Mouse (Mus musculus) heart, postnatal 10 days (tissue): ENCODE data around the gene Cers1. TPM values are rescaled to one million over a fixed set of nuclear protein-coding genes. Genes with fewer than 3 reads are reported as not detected.

Source experiments
- DNase-seq, 2 experiments: peaks; one replicate each; pipeline ENCODE4 v3.0.0; 2021
- intact Hi-C: fragments of 180-260 bp; cut with DNase I; formaldehyde crosslinking; loops from one replicate; pipeline ENCODE4 v1.15.1; 2025
- total RNA-seq, 2 experiments: library from RNA; stranded (reverse); gene quantifications; 2 replicates each; pipeline ENCODE4 v1.2.3; 2021

Cers1 gene
- total RNA-seq, 2 experiments from 2014 or later, result 0.57 to 0.67 TPM

DNA sequence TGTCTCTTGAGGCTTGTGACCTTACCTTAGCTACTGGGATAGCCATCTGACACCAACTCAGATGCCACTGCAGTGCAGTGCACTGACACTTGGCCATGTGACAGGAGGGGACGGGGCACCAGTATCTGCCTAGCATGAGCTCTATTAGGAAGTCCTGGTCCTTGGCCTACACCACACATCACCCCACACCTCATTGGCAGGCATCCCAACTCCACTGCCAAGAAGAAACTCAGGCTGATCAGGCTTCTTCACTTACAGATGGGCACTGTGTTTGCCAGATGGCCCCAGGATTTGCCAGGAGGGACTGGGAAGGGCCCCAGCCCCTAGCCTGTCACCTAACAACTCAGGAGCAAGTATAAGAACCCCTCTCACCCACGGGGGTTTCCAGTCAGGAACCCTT is 2.2 kb upstream of the Cers1 start:
- DNase-seq, result no peak
- intact Hi-C loops, result no loop called here

DNA sequence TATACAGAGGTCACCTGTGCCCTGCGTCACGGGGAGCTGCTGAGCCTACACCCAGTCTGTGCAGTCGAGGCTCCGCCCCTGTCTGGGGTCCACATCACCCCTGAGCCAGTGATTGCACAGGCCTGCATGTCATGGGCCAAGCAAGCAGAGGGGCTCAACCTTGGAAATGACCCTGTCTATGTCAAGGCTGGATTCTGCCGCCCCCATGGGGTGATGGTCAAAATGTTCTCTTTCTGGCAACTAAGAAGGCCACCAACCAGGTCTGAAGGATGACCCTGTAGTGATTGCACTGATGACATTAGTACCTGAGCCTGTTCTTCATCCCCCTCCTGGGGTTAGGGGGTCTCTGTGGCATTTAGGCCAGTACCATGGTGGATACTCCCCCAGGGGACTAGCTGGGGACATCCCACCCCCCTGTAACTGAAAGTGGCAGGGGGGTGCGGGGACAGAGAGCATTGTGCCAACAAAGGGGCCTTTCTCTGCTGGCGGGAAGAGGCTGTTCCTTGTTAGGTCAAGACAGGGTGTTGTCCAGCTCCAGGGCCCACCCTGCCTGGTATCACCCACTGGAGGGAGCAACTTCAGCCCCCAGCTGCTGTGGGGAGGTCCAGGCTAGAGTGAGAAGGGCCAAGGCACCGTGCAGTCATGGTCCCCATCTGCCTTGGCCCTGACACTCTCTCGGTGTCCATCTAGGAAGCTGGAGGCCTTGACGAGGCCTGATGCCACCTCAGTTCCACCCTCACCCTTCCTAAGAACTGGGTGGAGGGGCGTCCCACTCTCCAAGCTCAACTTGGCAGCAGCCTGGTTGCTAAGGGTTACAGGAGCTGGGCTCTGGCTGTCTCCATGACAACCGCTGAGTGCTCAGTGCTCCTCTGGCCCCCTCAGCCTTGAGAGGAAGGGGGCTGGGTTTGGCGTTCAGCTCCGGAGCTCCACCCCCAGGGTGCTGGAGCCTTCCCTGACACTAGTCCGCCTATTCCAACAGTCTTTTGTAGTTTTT is 1.2 kb downstream of the Cers1 start:
- intact Hi-C loops, result loop anchor here (5.0 kb wide), 1 partner anchor 135 kb away; no protein-coding TSS in a partner anchor

DNA sequence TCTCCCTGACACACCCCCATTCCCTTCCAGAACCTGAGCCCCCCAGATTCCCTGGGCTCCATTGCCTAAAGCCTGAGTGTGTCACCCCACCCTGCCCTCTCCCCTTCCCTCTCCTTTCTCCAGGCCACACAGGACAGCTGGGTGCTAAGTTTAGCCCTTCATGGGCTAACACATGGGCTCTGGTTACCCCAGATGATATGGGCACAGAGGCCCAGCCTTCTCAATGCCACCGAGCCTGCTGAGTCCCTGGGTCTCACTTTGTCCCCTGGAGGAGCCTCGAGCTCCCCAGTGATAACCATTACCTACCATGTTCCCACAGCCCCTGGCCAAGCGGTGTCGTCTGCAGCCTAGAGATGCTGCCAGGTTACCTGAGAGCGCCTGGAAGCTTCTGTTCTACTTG is 2.3 kb downstream of the Cers1 start:
- DNase-seq, result no peak
- intact Hi-C loops, result loop anchor here (5.0 kb wide), 1 partner anchor 136 kb away; no protein-coding TSS in a partner anchor

More for the DNA sequence above, 1.2 kb downstream of the Cers1 start:
- DNase-seq, result peak; percentile 51 to 61

DNA sequence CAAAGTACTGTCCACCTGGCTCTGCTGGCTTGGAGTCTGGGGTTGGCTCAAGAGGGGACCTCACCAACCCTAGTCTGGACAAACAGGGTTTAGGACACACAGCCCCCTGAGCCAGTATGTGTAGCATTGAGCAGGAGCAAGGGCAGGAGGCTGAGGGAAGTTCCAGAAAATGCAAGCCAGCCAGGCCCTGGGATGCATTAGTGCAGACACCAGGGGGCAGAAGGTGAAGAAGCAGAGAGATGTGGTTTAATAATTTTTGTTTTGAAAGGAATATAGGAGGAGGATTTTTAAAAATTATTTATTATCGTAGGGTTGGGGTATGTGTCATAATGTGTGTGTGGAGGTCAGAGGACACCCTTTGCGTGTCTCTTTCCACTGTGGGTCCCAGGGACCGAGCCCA is 8.1 kb downstream of the Cers1 start:
- intact Hi-C loops, result no loop called here
- no peak for DNase-seq

DNA sequence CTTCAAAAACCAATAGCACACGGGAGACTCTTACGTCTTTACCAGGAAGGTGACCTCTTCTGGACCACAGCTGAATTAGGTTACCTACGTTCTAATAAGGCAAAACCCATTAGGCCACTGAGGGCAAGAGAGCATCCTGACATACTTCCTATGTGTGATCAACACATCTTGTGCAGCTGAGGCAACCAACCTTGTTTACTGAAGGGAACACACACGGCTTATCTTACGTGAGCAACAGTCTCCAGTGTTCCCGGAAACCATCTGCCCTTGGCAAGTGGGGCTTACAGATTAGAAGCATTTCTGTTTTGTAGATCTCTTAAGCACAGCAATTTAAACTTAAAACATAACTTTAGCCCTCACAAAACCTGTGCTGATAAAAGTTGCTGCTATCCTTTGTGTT is 11.9 kb downstream of the Cers1 start:
- intact Hi-C loops, result no loop called here
- DNase-seq, result no peak

DNA sequence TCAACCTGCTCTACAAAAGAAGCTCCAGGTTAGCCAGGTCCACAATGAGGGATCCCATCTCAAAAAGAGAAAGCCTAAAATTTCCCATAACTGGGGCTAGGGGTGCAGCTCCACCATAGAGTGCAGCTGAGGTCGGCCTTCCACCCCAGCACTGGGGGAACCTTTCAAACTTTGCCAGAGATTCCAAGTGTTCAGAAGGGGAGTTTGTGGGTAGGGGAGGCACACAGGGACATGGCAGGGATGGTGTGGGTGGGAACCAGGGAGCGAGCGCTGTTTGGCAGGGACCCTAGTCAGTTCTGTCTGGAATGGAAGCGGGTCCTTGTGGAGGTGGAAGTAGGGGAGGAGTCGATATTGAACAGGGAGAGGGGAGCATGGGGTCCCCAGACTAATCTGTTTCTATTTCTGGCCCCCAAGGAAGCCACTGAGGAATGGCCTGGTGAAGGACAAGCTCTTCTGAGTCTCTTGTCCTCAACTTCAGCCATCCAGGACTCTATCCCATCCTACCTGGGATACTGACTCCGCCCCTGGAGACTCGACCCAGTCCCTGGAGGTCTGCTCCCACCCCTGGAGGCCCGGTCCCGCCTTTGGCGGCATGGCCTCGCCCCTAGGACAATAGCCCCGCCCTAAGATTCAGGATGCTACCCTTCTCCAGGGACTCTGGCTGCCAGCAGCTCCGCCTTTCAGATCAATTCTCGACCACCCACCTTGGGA is 13.7 kb downstream of the Cers1 start, which contains the start of gene Gdf1:
Gdf1 (plus strand) TSS at position 694 of the 711 bp plus-strand sequence.
- intact Hi-C loops, result no loop called here
- no peak for DNase-seq

DNA sequence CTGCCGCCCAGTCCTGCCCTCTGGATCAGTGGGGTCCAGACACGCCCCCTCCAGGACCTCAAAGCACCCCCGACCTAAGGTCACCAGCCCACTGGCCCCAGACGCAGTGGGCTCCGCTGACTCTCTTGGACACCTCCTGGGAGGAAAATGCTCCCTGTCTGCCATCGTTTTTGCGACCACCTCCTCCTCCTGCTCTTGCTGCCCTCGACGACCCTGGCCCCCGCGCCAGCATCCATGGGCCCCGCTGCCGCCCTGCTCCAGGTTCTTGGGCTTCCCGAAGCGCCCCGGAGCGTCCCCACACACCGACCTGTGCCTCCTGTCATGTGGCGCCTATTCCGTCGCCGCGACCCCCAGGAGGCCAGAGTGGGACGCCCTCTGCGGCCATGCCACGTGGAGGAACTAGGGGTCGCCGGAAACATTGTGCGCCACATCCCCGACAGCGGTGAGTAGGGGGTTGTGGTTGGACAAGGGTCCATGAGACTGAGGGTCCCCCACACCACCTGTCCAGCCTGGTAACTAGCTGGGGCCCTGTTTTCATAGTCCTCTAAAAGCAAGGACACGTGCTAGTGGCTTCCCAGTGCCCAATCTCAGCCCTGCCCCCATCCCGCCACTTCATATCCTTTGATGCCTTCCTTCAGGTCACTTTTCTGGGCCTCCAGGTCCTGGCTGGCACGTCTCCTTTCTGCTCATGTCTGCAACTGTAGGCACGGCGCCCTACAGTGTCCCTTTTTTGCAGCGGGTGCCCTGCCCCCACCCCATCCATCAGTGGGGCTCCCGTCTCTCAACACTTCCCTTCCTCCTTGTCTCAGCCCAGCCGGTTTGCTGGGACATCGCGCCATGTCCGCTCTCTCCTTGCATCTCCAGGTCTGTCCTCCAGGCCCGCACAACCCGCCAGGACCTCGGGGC is 14.5 kb downstream of the Cers1 start:
- intact Hi-C loops, result no loop called here
- no peak for DNase-seq

DNA sequence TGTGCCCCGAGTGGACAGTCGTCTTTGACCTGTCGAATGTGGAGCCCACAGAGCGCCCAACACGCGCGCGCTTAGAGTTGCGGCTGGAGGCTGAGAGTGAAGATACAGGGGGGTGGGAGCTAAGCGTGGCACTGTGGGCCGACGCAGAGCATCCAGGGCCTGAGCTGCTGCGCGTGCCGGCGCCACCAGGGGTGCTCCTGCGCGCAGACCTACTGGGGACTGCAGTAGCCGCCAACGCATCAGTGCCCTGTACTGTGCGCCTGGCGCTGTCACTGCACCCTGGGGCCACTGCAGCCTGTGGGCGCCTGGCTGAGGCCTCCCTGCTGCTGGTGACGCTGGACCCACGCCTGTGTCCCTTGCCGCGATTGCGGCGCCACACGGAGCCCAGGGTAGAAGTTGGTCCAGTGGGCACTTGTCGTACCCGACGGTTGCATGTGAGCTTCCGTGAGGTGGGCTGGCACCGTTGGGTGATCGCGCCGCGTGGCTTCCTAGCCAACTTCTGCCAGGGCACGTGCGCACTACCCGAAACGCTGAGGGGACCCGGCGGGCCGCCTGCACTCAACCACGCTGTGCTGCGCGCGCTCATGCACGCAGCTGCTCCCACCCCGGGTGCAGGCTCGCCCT is 15.3 kb downstream of the Cers1 start:
- intact Hi-C loops, result no loop called here
- peak; percentile 45 to 58 for DNase-seq

DNA sequence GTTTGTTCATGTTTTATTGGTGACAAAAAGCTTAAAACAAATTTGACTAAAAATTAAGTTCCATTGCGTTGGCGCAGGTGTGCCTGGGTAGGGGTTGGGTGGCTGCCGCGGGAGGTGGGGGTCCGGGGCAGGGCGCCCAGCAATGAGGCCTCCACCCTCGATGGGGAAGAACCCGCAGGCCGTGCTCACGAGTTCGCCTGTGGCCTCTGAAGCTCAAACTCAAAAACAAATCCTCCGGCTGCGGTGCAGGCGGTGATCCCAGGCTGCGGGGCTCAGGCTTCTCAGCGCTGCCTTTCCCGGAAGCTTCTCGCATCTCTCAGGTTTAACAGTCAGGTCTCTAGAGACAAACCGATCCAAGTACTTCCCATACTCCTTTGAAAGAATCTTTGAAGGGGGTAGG is 16.0 kb downstream of the Cers1 start:
- no peak for DNase-seq
- intact Hi-C loops, result no loop called here

DNA sequence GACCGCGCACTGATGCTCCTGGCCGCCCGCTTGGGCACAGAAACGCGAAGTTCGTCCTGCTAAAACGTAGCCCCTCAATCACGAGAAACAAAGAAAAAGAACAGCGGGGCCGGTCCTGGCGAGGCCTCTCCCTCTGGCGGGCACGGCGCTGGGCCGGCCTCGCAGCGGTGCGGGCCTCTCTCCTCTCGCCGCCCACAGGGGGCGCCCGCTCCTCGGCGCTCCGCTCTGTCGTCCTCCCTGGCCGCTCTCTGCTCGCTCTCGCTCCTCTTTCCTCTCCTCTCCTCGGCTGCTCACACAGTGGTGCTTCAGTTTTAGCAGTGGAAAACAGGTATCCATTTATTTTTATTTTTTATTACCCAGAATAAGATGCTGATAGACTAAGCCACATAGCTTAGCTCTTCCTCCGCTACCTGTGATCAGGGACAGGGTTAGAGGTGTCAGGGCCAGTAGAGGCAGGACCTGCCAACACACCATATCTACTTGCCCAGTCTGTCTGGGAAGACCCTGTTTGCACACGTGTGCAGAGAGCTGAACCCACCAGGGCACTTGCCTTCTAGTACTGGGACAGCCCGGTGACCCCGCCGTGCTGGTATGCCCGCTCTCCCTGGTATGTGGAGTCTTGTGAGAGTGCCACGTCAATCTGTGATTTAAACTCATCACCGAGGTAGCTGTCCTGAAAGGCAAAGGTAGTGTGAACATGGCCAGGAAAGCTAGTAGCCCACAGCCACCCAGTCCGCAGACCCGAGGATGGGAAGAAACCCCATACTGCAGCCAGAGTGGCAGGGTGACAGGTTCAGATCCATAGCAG is 16.7 kb downstream of the Cers1 start:
- intact Hi-C loops, result no loop called here
- peak; percentile 69 to 78 for DNase-seq

DNA sequence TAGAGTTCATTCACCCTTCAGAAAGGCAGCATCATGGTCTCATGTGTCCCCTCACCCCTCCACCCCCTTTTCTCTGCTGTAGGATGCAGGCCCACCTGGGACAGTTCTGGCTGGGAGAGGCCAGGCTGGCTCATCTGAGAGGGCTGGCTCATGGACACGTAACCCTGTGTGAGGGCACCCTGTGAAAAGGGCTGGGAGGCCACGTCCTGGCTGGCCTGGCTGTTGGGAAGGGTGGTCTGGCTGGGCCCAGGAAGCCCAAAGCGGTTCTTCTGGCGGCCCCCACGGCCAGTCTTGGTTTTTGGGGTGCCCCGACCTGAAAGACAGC is 17.3 kb downstream of the Cers1 start:
- DNase-seq, result no peak
- intact Hi-C loops, result no loop called here

DNA sequence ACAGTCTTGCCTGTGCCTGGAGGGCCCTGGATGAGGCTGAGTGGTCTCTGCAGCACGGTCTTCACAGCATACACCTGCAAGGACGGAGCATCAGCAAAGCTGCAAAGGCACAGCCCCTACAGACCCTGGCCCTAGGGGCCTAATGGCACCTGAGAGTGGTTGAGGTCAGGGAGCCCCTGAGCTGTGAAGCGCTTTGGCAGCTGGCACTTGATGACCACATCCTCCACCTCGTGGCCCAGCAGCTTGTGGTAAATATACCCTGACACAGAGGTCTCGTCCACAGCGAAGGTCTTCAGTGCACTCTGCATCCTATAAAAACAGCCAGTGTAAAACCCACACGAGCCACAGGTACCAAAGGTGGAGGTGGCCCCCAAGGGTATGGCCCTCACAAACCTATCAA is 23.4 kb downstream of the Cers1 start:
- intact Hi-C loops, result no loop called here
- no peak for DNase-seq

DNA sequence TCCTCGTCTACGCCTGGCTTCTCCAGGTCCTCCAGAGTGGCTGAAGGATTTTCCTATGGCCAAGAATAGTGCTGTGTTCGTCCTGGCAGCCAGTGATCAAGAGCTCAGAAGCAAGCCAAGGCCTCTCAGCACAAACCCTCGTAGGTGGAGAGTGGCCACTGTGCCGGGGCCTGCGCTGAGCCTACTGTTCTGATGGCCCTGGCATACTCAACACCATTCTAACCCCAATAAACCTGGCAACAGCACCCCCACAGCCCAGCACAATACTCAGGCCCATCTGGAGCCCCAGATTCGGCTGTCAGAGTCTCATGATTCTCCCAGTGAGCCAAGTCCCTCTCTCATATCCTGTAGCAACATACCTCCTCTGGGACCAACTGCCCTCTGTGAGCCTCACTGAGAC is 25.1 kb downstream of the Cers1 start:
- intact Hi-C loops, result no loop called here
- no peak for DNase-seq

DNA sequence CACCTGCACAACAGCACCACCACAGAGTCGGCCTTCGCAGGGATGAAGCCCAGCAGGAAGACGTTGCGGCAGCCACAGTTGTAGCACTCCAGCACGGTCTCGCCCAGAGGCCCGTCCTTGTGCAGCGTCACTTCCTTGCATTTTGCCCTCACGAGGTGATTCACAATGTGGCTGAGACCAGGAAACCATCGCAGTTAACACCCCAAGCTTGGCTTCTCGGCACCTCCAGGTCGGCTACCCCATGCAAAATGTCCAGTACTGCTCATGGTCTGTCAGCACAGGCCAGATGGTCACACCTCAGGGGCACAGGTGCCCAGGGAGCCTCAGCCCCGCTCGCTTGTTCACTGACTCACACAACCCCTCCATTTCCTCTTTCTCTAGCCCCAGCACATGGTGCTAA is 26.4 kb downstream of the Cers1 start:
- intact Hi-C loops, result loop anchor here (2.0 kb wide), 1 partner anchor 163 kb away; no protein-coding TSS in a partner anchor
- no peak for DNase-seq

DNA sequence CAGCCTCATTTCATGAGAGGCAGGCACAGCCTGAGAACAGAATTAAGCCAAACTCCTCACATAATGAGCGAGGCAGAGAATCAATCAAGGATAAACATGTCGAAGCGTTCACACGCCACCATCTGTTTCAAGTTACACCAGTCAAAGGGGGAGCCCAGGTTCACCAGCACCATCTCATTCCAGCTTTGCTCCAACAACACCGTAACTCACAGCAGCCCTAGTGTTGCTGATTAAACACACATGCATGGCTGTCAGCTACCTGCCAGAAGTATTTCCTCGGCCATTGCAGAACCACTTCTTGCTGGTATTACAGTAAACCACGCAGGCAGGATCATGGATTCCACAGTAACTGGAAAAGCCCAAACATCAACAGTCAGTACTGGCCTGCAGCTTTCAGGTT is 27.5 kb downstream of the Cers1 start:
- DNase-seq, result no peak
- intact Hi-C loops, result loop anchor here (2.0 kb wide), 1 partner anchor 162 kb away; no protein-coding TSS in a partner anchor

DNA sequence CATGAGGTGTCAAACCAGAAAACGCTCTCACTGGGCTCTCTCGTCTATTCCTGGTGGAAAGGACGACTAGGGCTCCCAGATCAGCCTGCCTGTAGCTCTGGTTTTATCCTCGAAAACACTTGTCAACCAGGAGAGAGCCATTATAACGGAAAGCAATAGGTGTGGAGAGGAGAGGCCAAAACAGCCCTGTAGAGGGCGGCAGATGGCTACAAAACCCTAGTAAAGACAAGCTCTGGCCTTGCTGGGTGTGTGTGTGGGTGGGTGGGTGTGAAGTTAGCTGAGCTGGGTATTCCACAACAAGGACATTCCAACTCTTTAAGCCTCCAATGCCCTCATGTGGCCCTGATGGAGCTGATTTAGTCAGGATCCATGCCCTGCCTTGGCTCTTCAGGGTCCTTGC is 28.1 kb downstream of the Cers1 start:
- DNase-seq, result peak; percentile 48 to 68
- intact Hi-C loops, result loop anchor here (2.0 kb wide), 1 partner anchor 161 kb away; no protein-coding TSS in a partner anchor

DNA sequence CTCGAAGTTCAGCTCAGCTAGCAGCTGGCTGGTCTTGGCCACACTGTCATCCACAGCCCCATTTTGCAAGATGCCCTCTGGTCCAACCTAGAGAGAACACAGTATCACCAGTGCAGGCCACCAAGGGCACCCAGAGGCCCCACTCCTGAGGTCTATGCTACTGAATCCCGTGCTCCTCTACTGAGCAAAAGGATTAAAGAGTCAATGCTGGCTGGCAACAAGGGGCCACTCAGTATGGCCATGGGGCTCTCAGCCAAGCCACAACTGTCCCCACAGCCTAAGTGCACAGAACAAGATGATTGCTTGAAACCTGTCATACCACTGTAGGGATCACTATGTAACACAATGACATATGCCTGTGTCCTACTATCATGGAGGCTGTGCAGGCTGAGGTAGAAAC is 28.7 kb downstream of the Cers1 start:
- intact Hi-C loops, result no loop called here
- no peak for DNase-seq

DNA sequence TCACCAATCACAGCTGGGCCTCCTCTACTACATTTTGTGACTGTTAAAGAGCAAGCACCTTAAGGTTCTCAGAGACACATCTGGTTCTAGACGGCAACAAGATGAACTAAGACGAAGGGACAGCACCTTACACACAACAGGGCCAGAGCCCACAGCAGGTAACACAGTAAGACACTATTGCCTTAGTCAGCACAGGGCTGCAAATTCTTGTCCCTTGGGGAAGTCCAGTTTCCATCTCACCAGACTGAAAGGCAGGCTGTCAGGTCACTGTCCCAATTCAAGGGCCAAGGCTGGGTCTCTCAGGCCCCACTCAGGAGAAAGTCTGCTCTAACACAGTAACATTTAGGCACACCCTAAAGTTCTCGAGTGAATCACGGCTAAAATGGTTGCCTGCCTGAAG is 31.9 kb downstream of the Cers1 start:
- intact Hi-C loops, result no loop called here
- no peak for DNase-seq

DNA sequence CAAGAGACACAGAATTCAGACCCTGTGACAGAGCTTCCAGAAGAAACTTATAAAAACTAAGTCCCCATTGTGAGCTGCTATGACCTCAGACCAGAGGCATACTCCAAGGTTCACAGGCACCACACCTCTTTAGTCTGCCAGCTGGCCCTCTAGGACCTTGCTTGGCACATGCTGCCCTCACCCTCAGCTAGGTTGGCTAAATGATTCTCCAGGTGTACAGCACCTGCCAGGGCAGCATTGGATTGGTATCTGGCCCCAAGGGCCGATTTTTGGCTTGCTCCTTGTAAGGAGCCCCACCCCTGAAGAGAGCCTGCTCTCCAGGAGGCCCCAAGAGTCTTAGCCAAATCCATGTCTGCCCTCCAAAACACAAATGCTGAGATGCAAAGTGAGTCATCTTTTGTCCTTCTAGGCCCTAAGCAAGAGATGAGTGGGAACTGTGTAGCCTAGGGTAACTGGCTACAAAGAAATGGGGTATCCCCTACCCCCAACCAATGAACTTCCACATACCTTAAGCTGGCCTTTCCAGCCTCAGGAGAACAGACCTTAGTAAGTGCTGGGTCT is 32.4 kb downstream of the Cers1 start:
- no peak for DNase-seq
- intact Hi-C loops, result no loop called here
